Mouse (Mus musculus): Measurements from ENCODE around the gene Itgad.
"Not testable (repeated sequence)": the region's sequence is repeated elsewhere in the genome, so short reads cannot be mapped to it uniquely, and the experiment has no call there.

Gene Itgad

GRCm38 (mm10) chr7:128154076-128154475 lies at the start of gene Itgad:
Itgad (plus strand) TSS chr7:128154376.
- no peak for DNase-seq

- DNase-seq = peak; percentile 49
Observed at GRCm38 (mm10) chr7:128105246-128105645, 48.9 kb upstream of the Itgad start.

- no peak for DNase-seq
Observed at GRCm38 (mm10) chr7:128107462-128107861, 46.7 kb upstream of the Itgad start.

GRCm38 (mm10) chr7:128110314-128110713 lies 43.9 kb upstream of the Itgad start:
- no peak for DNase-seq

- no peak for DNase-seq
Observed at GRCm38 (mm10) chr7:128112131-128112530, 42.0 kb upstream of the Itgad start.

GRCm38 (mm10) chr7:128114371-128115105 lies 39.6 kb upstream of the Itgad start:
- DNase-seq = no peak

GRCm38 (mm10) chr7:128115211-128115958 lies 38.8 kb upstream of the Itgad start:
- DNase-seq = no peak

GRCm38 (mm10) chr7:128116396-128116795 lies 37.8 kb upstream of the Itgad start:
- DNase-seq = no peak

- no peak for DNase-seq
Observed at GRCm38 (mm10) chr7:128119726-128120490, 34.3 kb upstream of the Itgad start.

- DNase-seq = no peak
Observed at GRCm38 (mm10) chr7:128128741-128129720, 25.1 kb upstream of the Itgad start, which contains the start of gene Itgax. Itgax (plus strand) TSS chr7:128129547.

- no peak for DNase-seq
Observed at GRCm38 (mm10) chr7:128132148-128132547, 22.0 kb upstream of the Itgad start.

- DNase-seq = no peak
Observed at GRCm38 (mm10) chr7:128133596-128133995, 20.6 kb upstream of the Itgad start.

GRCm38 (mm10) chr7:128136927-128137326 lies 17.2 kb upstream of the Itgad start:
- DNase-seq = no peak

GRCm38 (mm10) chr7:128139611-128140010 lies 14.6 kb upstream of the Itgad start:
- DNase-seq = no peak

GRCm38 (mm10) chr7:128150970-128151369 lies 3.2 kb upstream of the Itgad start:
- DNase-seq = no peak

- DNase-seq = no peak
Observed at GRCm38 (mm10) chr7:128154924-128155323, 748 bp downstream of the Itgad start.

- DNase-seq = not testable (repeated sequence)
Observed at GRCm38 (mm10) chr7:128158688-128159354, 4.6 kb downstream of the Itgad start.

GRCm38 (mm10) chr7:128164001-128164400 lies 9.8 kb downstream of the Itgad start:
- DNase-seq = no peak

- DNase-seq = no peak
Observed at GRCm38 (mm10) chr7:128166391-128166790, 12.2 kb downstream of the Itgad start.

- DNase-seq = no peak
Observed at GRCm38 (mm10) chr7:128169996-128170395, 15.8 kb downstream of the Itgad start.

GRCm38 (mm10) chr7:128178385-128178784 lies 24.2 kb downstream of the Itgad start:
- no peak for DNase-seq

GRCm38 (mm10) chr7:128180126-128180525 lies 25.9 kb downstream of the Itgad start:
- no peak for DNase-seq
